Mouse (Mus musculus) erythroblast, embryonic 14.5 days (primary cell): ENCODE measurements around the gene Olfr1496.

Source experiments
- GATA1 ChIP-seq: IDR thresholded peaks from 2 replicates; pipeline ENCODE4 v1.6.1; 2012; ENCODE audit warnings: low read length, inconsistent platforms, mixed read lengths
- TAL1 ChIP-seq: IDR thresholded peaks from 3 replicates; pipeline ENCODE4 v1.6.1; 2012; ENCODE audit warnings: low read length, inconsistent platforms, mixed read lengths

- no peak for TF ChIP-seq TAL1
- no peak for TF ChIP-seq GATA1
These were observed 43.2 kb downstream of the Olfr1496 start for GRCm38 (mm10) chr19:13820847-13821246.
